Mouse (Mus musculus): ENCODE measurements around the gene Lrrc56.

GRCm38 (mm10) chr7:141228279-141229067, 34.5 kb downstream of the Lrrc56 start, which contains the start of gene Phrf1:
- TF ChIP-seq CTCF (IDR thresholded peaks at IDR 0.05; ENCODE audit: low read depth) (peak; percentile 100), EP300 (optimal IDR thresholded peaks at IDR 0.05) (peak; percentile 68)
